Mouse (Mus musculus): Measurements from ENCODE around the gene Scap. TPM values are rescaled to one million over a fixed set of nuclear protein-coding genes. Genes with fewer than 3 reads are reported as not detected.
A peak's percentile ranks its signal among the peaks of the same experiment; 100 is the strongest.

The Scap gene
- polyA plus RNA-seq, 1 experiment from 2014 or later, result 36.6 TPM

- Histone ChIP-seq H3K4me3 (ENCODE audit: low read depth, low read length) (peak within 1 kb of the TSS; percentile 82), H3K4me2 (ENCODE audit: low read depth, low read length) (peak within 1 kb of the TSS; percentile 94), H3K9me3 (replicated peaks; ENCODE audit: control insufficient read depth, low read length) (peaks cover 5% of the 10 kb centered on the region; the same call in 1 of the 2 replicates), H3K27me3 (ENCODE audit: control insufficient read depth, insufficient read depth, low read depth, low read length) (no peaks in the 10 kb centered on the region), H3K4me1 (ENCODE audit: control insufficient read depth, low read depth, low read length) (peaks cover 6% of the 10 kb centered on the region), H3K27ac (ENCODE audit: low read length) (peak within 1 kb of the TSS; percentile 76), H3K36me3 (ENCODE audit: control insufficient read depth, insufficient read depth) (no peaks in the 10 kb centered on the region), H3K9ac (ENCODE audit: low read depth, low read length) (peak within 1 kb of the TSS; percentile 69)
- peak; percentile 97 for ATAC-seq (ENCODE audit: low read depth)
- WGBS (ENCODE audit: insufficient replicate concordance), result under 1% methylated on average over 46 of the region's 46 CpGs
Observed at GRCm38 (mm10) chr9:110304969-110305651, 28.0 kb upstream of the Scap start, which contains the start of gene Elp6. Elp6 (plus strand) TSS chr9:110305173.

GRCm38 (mm10) chr9:110306371-110306770, 26.7 kb upstream of the Scap start:
- Histone ChIP-seq H3K9me3 (replicated peaks; ENCODE audit: control insufficient read depth, low read length) (peaks cover 5% of the 10 kb centered on the region; the same call in 1 of the 2 replicates), H3K27ac (ENCODE audit: low read length) (no peak overlapping the region), H3K36me3 (ENCODE audit: control insufficient read depth, insufficient read depth) (no peaks in the 10 kb centered on the region; the same call in 1 of the 2 replicates), H3K9ac (ENCODE audit: low read depth, low read length) (no peak overlapping the region), H3K27me3 (ENCODE audit: control insufficient read depth, insufficient read depth, low read depth, low read length) (no peaks in the 10 kb centered on the region), H3K4me2 (ENCODE audit: low read depth, low read length) (no peak overlapping the region), H3K4me3 (ENCODE audit: low read depth, low read length) (no peak overlapping the region), H3K4me1 (ENCODE audit: control insufficient read depth, low read depth, low read length) (peaks cover 6% of the 10 kb centered on the region)
- ATAC-seq (ENCODE audit: low read depth), result no peak
- 49% methylated on average over 5 of the region's 5 CpGs for WGBS (ENCODE audit: insufficient replicate concordance)

DNA sequence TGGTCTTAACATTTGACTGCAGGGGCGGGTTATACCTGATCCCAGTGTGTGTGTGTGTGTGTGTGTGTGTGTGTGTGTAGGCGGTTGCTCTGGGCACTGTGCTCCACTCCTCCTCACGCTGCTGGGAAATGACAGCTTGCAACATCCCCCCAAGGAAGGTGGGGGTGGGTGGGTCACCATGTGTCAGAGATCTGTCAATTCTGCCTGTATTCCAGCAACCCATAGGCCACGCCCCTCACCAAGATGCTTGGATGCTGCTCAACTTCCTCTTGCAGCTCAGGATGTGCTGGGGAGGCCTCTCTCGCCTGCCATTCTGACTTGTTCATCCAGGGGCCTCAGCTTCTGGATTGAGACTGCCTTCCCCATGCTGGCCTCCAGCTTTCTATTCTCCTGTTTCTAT, 18.4 kb upstream of the Scap start:
- Histone ChIP-seq H3K4me2 (ENCODE audit: low read depth, low read length) (no peak overlapping the region), H3K9me3 (replicated peaks; ENCODE audit: control insufficient read depth, low read length) (no peaks in the 10 kb centered on the region), H3K4me1 (ENCODE audit: control insufficient read depth, low read depth, low read length) (no peaks in the 10 kb centered on the region), H3K27me3 (ENCODE audit: control insufficient read depth, insufficient read depth, low read depth, low read length) (no peaks in the 10 kb centered on the region), H3K9ac (ENCODE audit: low read depth, low read length) (no peak overlapping the region), H3K27ac (ENCODE audit: low read length) (no peak overlapping the region), H3K36me3 (ENCODE audit: control insufficient read depth, insufficient read depth) (no peaks in the 10 kb centered on the region; the same call in 1 of the 2 replicates), H3K4me3 (ENCODE audit: low read depth, low read length) (no peak overlapping the region)
- 55% methylated on average over 5 of the region's 5 CpGs for WGBS (ENCODE audit: insufficient replicate concordance)
- ATAC-seq (ENCODE audit: low read depth), result no peak

DNA sequence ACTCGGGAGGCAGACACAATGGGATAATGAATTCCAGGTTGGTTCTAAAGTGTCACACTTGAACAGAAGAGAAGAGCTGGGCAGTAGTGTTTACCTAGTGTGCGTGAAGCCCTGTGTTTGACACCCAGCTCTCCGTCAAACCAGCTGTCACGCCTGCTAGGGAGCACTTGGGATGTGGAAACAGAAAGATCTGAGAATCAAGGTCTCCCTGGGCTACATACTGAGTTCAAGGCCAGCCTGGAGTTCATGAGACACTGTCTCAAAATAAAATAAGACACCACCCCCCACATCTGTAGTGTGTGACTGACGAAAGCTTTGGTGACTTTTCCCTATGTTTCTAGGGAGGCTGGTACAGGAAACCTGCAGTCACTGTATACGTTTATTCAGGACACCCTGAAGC, 17.7 kb upstream of the Scap start:
- H3K27ac ChIP-seq (ENCODE audit: low read length), result no peak overlapping the region
- H3K4me2 ChIP-seq (ENCODE audit: low read depth, low read length), result no peak overlapping the region
- no peaks in the 10 kb centered on the region for H3K9me3 ChIP-seq (replicated peaks; ENCODE audit: control insufficient read depth, low read length)
- 74% methylated on average over 6 of the region's 6 CpGs for WGBS (ENCODE audit: insufficient replicate concordance)
- no peaks in the 10 kb centered on the region for H3K27me3 ChIP-seq (ENCODE audit: control insufficient read depth, insufficient read depth, low read depth, low read length)
- H3K4me1 ChIP-seq (ENCODE audit: control insufficient read depth, low read depth, low read length), result no peaks in the 10 kb centered on the region
- no peak overlapping the region for H3K9ac ChIP-seq (ENCODE audit: low read depth, low read length)
- H3K4me3 ChIP-seq (ENCODE audit: low read depth, low read length), result no peak overlapping the region
- ATAC-seq (ENCODE audit: low read depth), result no peak
- H3K36me3 ChIP-seq (ENCODE audit: control insufficient read depth, insufficient read depth), result no peaks in the 10 kb centered on the region; the same call in 1 of the 2 replicates

- H3K4me2 ChIP-seq (ENCODE audit: low read depth, low read length), result no peak overlapping the region
- no peaks in the 10 kb centered on the region for H3K27me3 ChIP-seq (ENCODE audit: control insufficient read depth, insufficient read depth, low read depth, low read length)
- no peak overlapping the region for H3K9ac ChIP-seq (ENCODE audit: low read depth, low read length)
- H3K4me1 ChIP-seq (ENCODE audit: control insufficient read depth, low read depth, low read length), result no peaks in the 10 kb centered on the region
- no peaks in the 10 kb centered on the region; the same call in 1 of the 2 replicates for H3K36me3 ChIP-seq (ENCODE audit: control insufficient read depth, insufficient read depth)
- H3K4me3 ChIP-seq (ENCODE audit: low read depth, low read length), result no peak overlapping the region
- WGBS (ENCODE audit: insufficient replicate concordance), result 78% methylated on average over 8 of the region's 8 CpGs
- no peak for ATAC-seq (ENCODE audit: low read depth)
- no peaks in the 10 kb centered on the region for H3K9me3 ChIP-seq (replicated peaks; ENCODE audit: control insufficient read depth, low read length)
- H3K27ac ChIP-seq (ENCODE audit: low read length), result no peak overlapping the region
Observed at GRCm38 (mm10) chr9:110315904-110316303, 17.2 kb upstream of the Scap start.

- H3K4me3 ChIP-seq (ENCODE audit: low read depth, low read length), result no peak overlapping the region
- H3K4me2 ChIP-seq (ENCODE audit: low read depth, low read length), result no peak overlapping the region
- peak; percentile 72 for ATAC-seq (ENCODE audit: low read depth)
- no peaks in the 10 kb centered on the region for H3K27me3 ChIP-seq (ENCODE audit: control insufficient read depth, insufficient read depth, low read depth, low read length)
- no peaks in the 10 kb centered on the region for H3K9me3 ChIP-seq (replicated peaks; ENCODE audit: control insufficient read depth, low read length)
- H3K36me3 ChIP-seq (ENCODE audit: control insufficient read depth, insufficient read depth), result no peaks in the 10 kb centered on the region
- no peak overlapping the region for H3K27ac ChIP-seq (ENCODE audit: low read length)
- no peaks in the 10 kb centered on the region for H3K4me1 ChIP-seq (ENCODE audit: control insufficient read depth, low read depth, low read length)
- no peak overlapping the region for H3K9ac ChIP-seq (ENCODE audit: low read depth, low read length)
- WGBS (ENCODE audit: insufficient replicate concordance), result 80% methylated on average over 8 of the region's 8 CpGs
Observed at GRCm38 (mm10) chr9:110316503-110316902, 16.6 kb upstream of the Scap start.

DNA sequence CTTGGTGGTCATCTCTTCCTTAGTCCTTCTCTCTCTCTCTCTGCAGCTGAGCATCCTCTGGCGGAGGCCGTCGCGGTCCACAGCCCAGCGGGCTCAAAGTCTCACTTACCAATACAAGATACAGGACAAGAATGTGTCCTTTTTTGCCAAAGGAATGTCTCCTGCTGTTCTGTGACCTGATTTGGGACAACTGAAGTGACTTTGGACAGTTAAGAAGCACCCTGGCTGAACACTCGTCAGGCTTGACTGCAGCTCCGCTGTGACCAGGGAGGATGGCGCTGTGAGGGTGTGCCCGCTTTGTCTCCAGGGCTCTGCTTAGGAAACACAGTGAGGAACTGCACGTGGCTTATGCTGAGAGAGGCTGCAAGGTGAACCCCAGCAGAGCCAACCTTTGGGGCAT, 12.3 kb upstream of the Scap start:
- 78% methylated on average over 10 of the region's 10 CpGs for WGBS (ENCODE audit: insufficient replicate concordance)
- Histone ChIP-seq H3K36me3 (ENCODE audit: control insufficient read depth, insufficient read depth) (no peaks in the 10 kb centered on the region), H3K4me3 (ENCODE audit: low read depth, low read length) (no peak overlapping the region), H3K9me3 (replicated peaks; ENCODE audit: control insufficient read depth, low read length) (no peaks in the 10 kb centered on the region), H3K27me3 (ENCODE audit: control insufficient read depth, insufficient read depth, low read depth, low read length) (no peaks in the 10 kb centered on the region), H3K27ac (ENCODE audit: low read length) (no peak overlapping the region), H3K4me1 (ENCODE audit: control insufficient read depth, low read depth, low read length) (no peaks in the 10 kb centered on the region), H3K4me2 (ENCODE audit: low read depth, low read length) (no peak overlapping the region), H3K9ac (ENCODE audit: low read depth, low read length) (no peak overlapping the region)
- ATAC-seq (ENCODE audit: low read depth), result no peak

DNA sequence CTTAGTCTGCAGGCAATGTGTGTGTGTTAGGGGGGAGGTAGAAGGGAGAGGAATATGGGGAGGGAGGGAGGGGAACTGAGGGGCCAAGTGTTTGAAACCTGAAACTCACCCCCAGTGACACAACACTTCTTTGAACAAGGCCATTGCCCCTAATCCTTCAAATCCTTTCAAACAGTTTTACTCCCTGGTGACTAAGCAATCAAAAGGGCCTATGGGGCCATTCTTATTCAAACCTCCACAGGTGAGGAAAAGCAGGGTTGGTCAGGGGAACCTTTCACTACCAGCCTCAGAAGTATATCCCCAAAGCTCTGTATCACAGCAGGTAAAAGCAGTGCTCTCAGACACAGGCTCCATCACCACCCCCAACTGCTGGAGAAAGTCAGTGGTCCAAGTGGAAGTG, 10.1 kb upstream of the Scap start:
- no peaks in the 10 kb centered on the region for H3K27me3 ChIP-seq (ENCODE audit: control insufficient read depth, insufficient read depth, low read depth, low read length)
- no peak overlapping the region for H3K27ac ChIP-seq (ENCODE audit: low read length)
- no peak overlapping the region for H3K4me3 ChIP-seq (ENCODE audit: low read depth, low read length)
- no peak overlapping the region for H3K4me2 ChIP-seq (ENCODE audit: low read depth, low read length)
- no peak overlapping the region for H3K9ac ChIP-seq (ENCODE audit: low read depth, low read length)
- H3K9me3 ChIP-seq (replicated peaks; ENCODE audit: control insufficient read depth, low read length), result no peaks in the 10 kb centered on the region
- no peaks in the 10 kb centered on the region for H3K4me1 ChIP-seq (ENCODE audit: control insufficient read depth, low read depth, low read length)
- H3K36me3 ChIP-seq (ENCODE audit: control insufficient read depth, insufficient read depth), result no peaks in the 10 kb centered on the region
- no peak for ATAC-seq (ENCODE audit: low read depth)

DNA sequence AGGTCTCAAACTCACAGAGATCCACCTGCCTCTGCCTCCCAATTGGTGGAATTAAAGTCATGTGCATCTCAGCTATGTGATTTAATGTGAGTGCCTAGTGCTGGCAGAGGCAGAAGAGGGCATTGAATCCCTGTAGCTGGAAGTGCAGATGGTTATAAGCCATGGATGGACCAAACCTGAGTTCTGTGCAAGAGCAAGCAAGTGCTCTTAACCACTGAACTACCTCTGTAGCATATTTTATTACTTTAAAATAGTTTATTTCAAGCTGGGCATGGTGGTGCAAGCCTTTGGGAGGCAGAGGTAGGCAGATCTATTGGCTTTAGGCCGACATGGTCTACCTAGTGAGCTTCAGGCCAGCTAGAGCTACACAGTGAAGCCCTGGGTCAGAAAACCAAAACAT, 8.9 kb upstream of the Scap start:
- WGBS (ENCODE audit: insufficient replicate concordance), result 52% methylated on average over 1 of the region's 1 CpGs
- Histone ChIP-seq H3K4me2 (ENCODE audit: low read depth, low read length) (no peak overlapping the region), H3K27ac (ENCODE audit: low read length) (no peak overlapping the region), H3K36me3 (ENCODE audit: control insufficient read depth, insufficient read depth) (no peaks in the 10 kb centered on the region), H3K9me3 (replicated peaks; ENCODE audit: control insufficient read depth, low read length) (no peaks in the 10 kb centered on the region), H3K4me3 (ENCODE audit: low read depth, low read length) (no peak overlapping the region), H3K9ac (ENCODE audit: low read depth, low read length) (no peak overlapping the region), H3K4me1 (ENCODE audit: control insufficient read depth, low read depth, low read length) (no peaks in the 10 kb centered on the region), H3K27me3 (ENCODE audit: control insufficient read depth, insufficient read depth, low read depth, low read length) (no peaks in the 10 kb centered on the region)
- ATAC-seq (ENCODE audit: low read depth), result no peak
